Mouse (Mus musculus): ENCODE results near the gene Rnase11.

The Rnase11 gene

GRCm38 (mm10) chr14:51009572-51009971 is 40.4 kb downstream of the Rnase11 start:
- no peak for DNase-seq (ENCODE audit: low read depth, low spot score)

- DNase-seq (ENCODE audit: low read depth, low spot score): no peak
Measured at GRCm38 (mm10) chr14:51008781-51009180, 41.2 kb downstream of the Rnase11 start.

GRCm38 (mm10) chr14:51007914-51008713 is 41.8 kb downstream of the Rnase11 start:
- DNase-seq (ENCODE audit: low read depth, low spot score): no peak

- no peak for DNase-seq (ENCODE audit: low read depth, low spot score)
Measured at GRCm38 (mm10) chr14:51007152-51007801, 42.7 kb downstream of the Rnase11 start, which contains the start of gene Rnase10. Gene Rnase10 (plus strand): TSS chr14:51007751.
